Mouse (Mus musculus): ENCODE measurements around the gene BC053393. TPM values are rescaled to one million over a fixed set of nuclear protein-coding genes. Genes with fewer than 3 reads are reported as not detected.

The BC053393 gene
- not detected in 2 replicates for polyA plus RNA-seq (2012; rRNA removed)

GRCm38 (mm10) chr11:46571327-46571726, at the start of gene BC053393:
BC053393 (plus strand) TSS chr11:46571536.
- Histone ChIP-seq H3K4me1 (ENCODE audit: control insufficient read depth, insufficient read depth, low read length) (no peaks in the 10 kb centered on the region), H3K27ac (ENCODE audit: insufficient read depth, low read length) (no peak within 1 kb of the TSS), H3K4me3 (ENCODE audit: insufficient read depth, low read length) (no peak within 1 kb of the TSS)
- no peak for TF ChIP-seq POLR2A (IDR thresholded peaks at IDR 0.05; ENCODE audit: extremely low read depth, insufficient read depth, low read length)
- no peak for TF ChIP-seq CTCF (IDR thresholded peaks at IDR 0.05; ENCODE audit: extremely low read depth, insufficient read depth, low read length)

- Histone ChIP-seq H3K4me3 (ENCODE audit: insufficient read depth, low read length) (no peak overlapping the region), H3K27ac (ENCODE audit: insufficient read depth, low read length) (no peak overlapping the region), H3K4me1 (ENCODE audit: control insufficient read depth, insufficient read depth, low read length) (no peaks in the 10 kb centered on the region)
- TF ChIP-seq CTCF (IDR thresholded peaks at IDR 0.05; ENCODE audit: extremely low read depth, insufficient read depth, low read length), result peak; percentile 33; the same call in 1 of the 2 replicates
- TF ChIP-seq POLR2A (IDR thresholded peaks at IDR 0.05; ENCODE audit: extremely low read depth, insufficient read depth, low read length), result no peak
Observed at GRCm38 (mm10) chr11:46522719-46523118, 48.6 kb upstream of the BC053393 start.

- Histone ChIP-seq H3K4me1 (ENCODE audit: control insufficient read depth, insufficient read depth, low read length) (no peaks in the 10 kb centered on the region), H3K4me3 (ENCODE audit: insufficient read depth, low read length) (no peak within 1 kb of the TSS), H3K27ac (ENCODE audit: insufficient read depth, low read length) (no peak within 1 kb of the TSS)
- TF ChIP-seq POLR2A (IDR thresholded peaks at IDR 0.05; ENCODE audit: extremely low read depth, insufficient read depth, low read length) (no peak), CTCF (IDR thresholded peaks at IDR 0.05; ENCODE audit: extremely low read depth, insufficient read depth, low read length) (no peak)
Observed at GRCm38 (mm10) chr11:46523912-46524311, 47.4 kb upstream of the BC053393 start, which contains the start of gene Gm12169. Gm12169 (plus strand) TSS chr11:46524212.

GRCm38 (mm10) chr11:46530149-46530548, 41.2 kb upstream of the BC053393 start:
- Histone ChIP-seq H3K27ac (ENCODE audit: insufficient read depth, low read length) (no peak overlapping the region), H3K4me3 (ENCODE audit: insufficient read depth, low read length) (no peak overlapping the region), H3K4me1 (ENCODE audit: control insufficient read depth, insufficient read depth, low read length) (no peaks in the 10 kb centered on the region)
- no peak for TF ChIP-seq CTCF (IDR thresholded peaks at IDR 0.05; ENCODE audit: extremely low read depth, insufficient read depth, low read length)
- no peak for TF ChIP-seq POLR2A (IDR thresholded peaks at IDR 0.05; ENCODE audit: extremely low read depth, insufficient read depth, low read length)

GRCm38 (mm10) chr11:46536978-46537377, 34.4 kb upstream of the BC053393 start:
- H3K4me1 ChIP-seq (ENCODE audit: control insufficient read depth, insufficient read depth, low read length), result no peaks in the 10 kb centered on the region
- H3K27ac ChIP-seq (ENCODE audit: insufficient read depth, low read length), result no peak overlapping the region
- no peak overlapping the region for H3K4me3 ChIP-seq (ENCODE audit: insufficient read depth, low read length)
- TF ChIP-seq CTCF (IDR thresholded peaks at IDR 0.05; ENCODE audit: extremely low read depth, insufficient read depth, low read length) (no peak), POLR2A (IDR thresholded peaks at IDR 0.05; ENCODE audit: extremely low read depth, insufficient read depth, low read length) (no peak)

- no peak overlapping the region for H3K27ac ChIP-seq (ENCODE audit: insufficient read depth, low read length)
- H3K4me1 ChIP-seq (ENCODE audit: control insufficient read depth, insufficient read depth, low read length), result no peaks in the 10 kb centered on the region
- H3K4me3 ChIP-seq (ENCODE audit: insufficient read depth, low read length), result no peak overlapping the region
- no peak for TF ChIP-seq CTCF (IDR thresholded peaks at IDR 0.05; ENCODE audit: extremely low read depth, insufficient read depth, low read length)
- no peak for TF ChIP-seq POLR2A (IDR thresholded peaks at IDR 0.05; ENCODE audit: extremely low read depth, insufficient read depth, low read length)
Observed at GRCm38 (mm10) chr11:46543530-46543929, 27.8 kb upstream of the BC053393 start.

GRCm38 (mm10) chr11:46549721-46550120, 21.6 kb upstream of the BC053393 start:
- H3K27ac ChIP-seq (ENCODE audit: insufficient read depth, low read length), result no peak overlapping the region
- no peak for TF ChIP-seq CTCF (IDR thresholded peaks at IDR 0.05; ENCODE audit: extremely low read depth, insufficient read depth, low read length)
- TF ChIP-seq POLR2A (IDR thresholded peaks at IDR 0.05; ENCODE audit: extremely low read depth, insufficient read depth, low read length), result no peak
- H3K4me3 ChIP-seq (ENCODE audit: insufficient read depth, low read length), result no peak overlapping the region
- H3K4me1 ChIP-seq (ENCODE audit: control insufficient read depth, insufficient read depth, low read length), result no peaks in the 10 kb centered on the region

- no peak overlapping the region for H3K4me3 ChIP-seq (ENCODE audit: insufficient read depth, low read length)
Observed at GRCm38 (mm10) chr11:46552741-46553140, 18.6 kb upstream of the BC053393 start.

GRCm38 (mm10) chr11:46561096-46561495, 10.2 kb upstream of the BC053393 start:
- TF ChIP-seq POLR2A (IDR thresholded peaks at IDR 0.05; ENCODE audit: extremely low read depth, insufficient read depth, low read length) (no peak), CTCF (IDR thresholded peaks at IDR 0.05; ENCODE audit: extremely low read depth, insufficient read depth, low read length) (no peak)
- Histone ChIP-seq H3K27ac (ENCODE audit: insufficient read depth, low read length) (no peak overlapping the region), H3K4me1 (ENCODE audit: control insufficient read depth, insufficient read depth, low read length) (no peaks in the 10 kb centered on the region), H3K4me3 (ENCODE audit: insufficient read depth, low read length) (no peak overlapping the region)

More at GRCm38 (mm10) chr11:46552741-46553140, 18.6 kb upstream of the BC053393 start:
- TF ChIP-seq CTCF (IDR thresholded peaks at IDR 0.05; ENCODE audit: extremely low read depth, insufficient read depth, low read length) (no peak), POLR2A (IDR thresholded peaks at IDR 0.05; ENCODE audit: extremely low read depth, insufficient read depth, low read length) (no peak)
- Histone ChIP-seq H3K27ac (ENCODE audit: insufficient read depth, low read length) (no peak overlapping the region), H3K4me1 (ENCODE audit: control insufficient read depth, insufficient read depth, low read length) (no peaks in the 10 kb centered on the region)

- TF ChIP-seq CTCF (IDR thresholded peaks at IDR 0.05; ENCODE audit: extremely low read depth, insufficient read depth, low read length) (no peak), POLR2A (IDR thresholded peaks at IDR 0.05; ENCODE audit: extremely low read depth, insufficient read depth, low read length) (no peak)
Observed at GRCm38 (mm10) chr11:46564671-46565070, 6.7 kb upstream of the BC053393 start.

More at GRCm38 (mm10) chr11:46564671-46565070, 6.7 kb upstream of the BC053393 start:
- Histone ChIP-seq H3K4me1 (ENCODE audit: control insufficient read depth, insufficient read depth, low read length) (no peaks in the 10 kb centered on the region), H3K27ac (ENCODE audit: insufficient read depth, low read length) (no peak overlapping the region), H3K4me3 (ENCODE audit: insufficient read depth, low read length) (no peak overlapping the region)

Data from cortical plate, adult 2 months (tissue).